Mouse (Mus musculus) regulatory T cell (primary cell): ENCODE measurements around the gene Gne.

Experiments used
- in situ Hi-C: fragments of 300-600 bp; cut with MboI, MseI; formaldehyde crosslinking; loops from one replicate; pipeline ENCODE4 v1.15.1; 2025; ENCODE audit warnings: high pct_unique_total_duplicates

The Gne gene

GRCm38 (mm10) chr4:44083945-44084344 is at the start of gene Gne:
Gene Gne (minus strand): TSS chr4:44084177.
- in situ Hi-C loops: no loop called here

GRCm38 (mm10) chr4:44126805-44127204 is 42.8 kb upstream of the Gne start:
- in situ Hi-C loops: no loop called here

- in situ Hi-C loops: loop anchor here (5.0 kb wide), 1 partner anchor 47 kb away; no protein-coding TSS in a partner anchor
Observed at GRCm38 (mm10) chr4:44119410-44120201, 35.6 kb upstream of the Gne start.

GRCm38 (mm10) chr4:44115046-44115445 is 31.1 kb upstream of the Gne start:
- in situ Hi-C loops: loop anchor here (5.0 kb wide), 1 partner anchor 43 kb away; no protein-coding TSS in a partner anchor

- in situ Hi-C loops: no loop called here
Observed at GRCm38 (mm10) chr4:44113393-44114138, 29.6 kb upstream of the Gne start.

- in situ Hi-C loops: no loop called here
Observed at GRCm38 (mm10) chr4:44112741-44113140, 28.8 kb upstream of the Gne start.

- in situ Hi-C loops: no loop called here
Observed at GRCm38 (mm10) chr4:44110771-44111170, 26.8 kb upstream of the Gne start.

GRCm38 (mm10) chr4:44108297-44108696 is 24.3 kb upstream of the Gne start:
- in situ Hi-C loops: no loop called here

- in situ Hi-C loops: no loop called here
Observed at GRCm38 (mm10) chr4:44107339-44107738, 23.4 kb upstream of the Gne start.

- in situ Hi-C loops: no loop called here
Observed at GRCm38 (mm10) chr4:44106297-44106821, 22.4 kb upstream of the Gne start.

GRCm38 (mm10) chr4:44104195-44104917 is 20.4 kb upstream of the Gne start:
- in situ Hi-C loops: no loop called here

GRCm38 (mm10) chr4:44103620-44104019 is 19.6 kb upstream of the Gne start:
- in situ Hi-C loops: no loop called here

GRCm38 (mm10) chr4:44097576-44098335 is 13.8 kb upstream of the Gne start:
- in situ Hi-C loops: loop anchor here (10.0 kb wide), 1 partner anchor 947 kb away; no protein-coding TSS in a partner anchor

- in situ Hi-C loops: loop anchor here (10.0 kb wide), 1 partner anchor 950 kb away; no protein-coding TSS in a partner anchor
Observed at GRCm38 (mm10) chr4:44094475-44094874, 10.5 kb upstream of the Gne start.

- in situ Hi-C loops: loop anchor here (10.0 kb wide), 1 partner anchor 952 kb away; no protein-coding TSS in a partner anchor
Observed at GRCm38 (mm10) chr4:44092359-44092758, 8.4 kb upstream of the Gne start.

- in situ Hi-C loops: no loop called here
Observed at GRCm38 (mm10) chr4:44085566-44085965, 1.6 kb upstream of the Gne start.

GRCm38 (mm10) chr4:44084602-44085325 is 787 bp upstream of the Gne start:
- in situ Hi-C loops: no loop called here

GRCm38 (mm10) chr4:44078358-44078933 is 5.5 kb downstream of the Gne start:
- in situ Hi-C loops: no loop called here

- in situ Hi-C loops: loop anchor here (5.0 kb wide), 1 partner anchor 43 kb away; no protein-coding TSS in a partner anchor
Observed at GRCm38 (mm10) chr4:44074422-44074821, 9.6 kb downstream of the Gne start.

- in situ Hi-C loops: loop anchor here (5.0 kb wide), 1 partner anchor 44 kb away; no protein-coding TSS in a partner anchor
Observed at GRCm38 (mm10) chr4:44073799-44074198, 10.2 kb downstream of the Gne start.
